Mouse (Mus musculus) layer of hippocampus, postnatal 10 days (tissue): ENCODE measurements around the gene Gpatch11. TPM values are rescaled to one million over a fixed set of nuclear protein-coding genes. Genes with fewer than 3 reads are reported as not detected.

Experiments used
- DNase-seq, 2 experiments: peaks; one replicate each; pipeline ENCODE4 v3.0.0; 2021; ENCODE audit warnings: low spot score in 2 of 2
- total RNA-seq, 2 experiments: library from RNA; stranded (reverse); gene quantifications; 2 replicates each; pipeline ENCODE4 v1.2.3; 2021

The Gpatch11 gene
- total RNA-seq, 2 experiments from 2014 or later = 26.1 to 41.8 TPM

GRCm38 (mm10) chr17:78891020-78891419 lies 55.7 kb downstream of the Gpatch11 start:
- no peak for DNase-seq

GRCm38 (mm10) chr17:78894991-78895390 lies 59.6 kb downstream of the Gpatch11 start:
- no peak for DNase-seq

GRCm38 (mm10) chr17:78895394-78895793 lies 60.0 kb downstream of the Gpatch11 start:
- peak; percentile 43 to 48 for DNase-seq

Other genes starting within 250 kb of the Gpatch11 start
- gene Strn, start 98.4 kb upstream of the Gpatch11 start, total RNA-seq = 10 to 100 TPM; 66.7 to 67.1 TPM
- 10 to 100 TPM; 49.7 to 54.6 TPM for gene Heatr5b, start 203 bp upstream of the Gpatch11 start, total RNA-seq
- 10 to 100 TPM in 1 of 2 experiments, 1 to 10 TPM in 1; 6.2 to 11.1 TPM for gene Eif2ak2, start 47.0 kb downstream of the Gpatch11 start, total RNA-seq
- gene Sult6b1, start 71.4 kb downstream of the Gpatch11 start, total RNA-seq = not detected
- 10 to 100 TPM; 27.7 to 33.4 TPM for gene Cebpzos, start 80.9 kb downstream of the Gpatch11 start, total RNA-seq
- 10 to 100 TPM; 33.6 to 33.8 TPM for gene Cebpz, start 101.5 kb downstream of the Gpatch11 start, total RNA-seq
- 10 to 100 TPM; 62.8 to 70.1 TPM for gene Ndufaf7, start 101.6 kb downstream of the Gpatch11 start, total RNA-seq
- gene Prkd3, start 185.2 kb downstream of the Gpatch11 start, total RNA-seq = 10 to 100 TPM; 17.2 to 18.8 TPM
- gene Qpct, start 216.3 kb downstream of the Gpatch11 start, total RNA-seq = 10 to 100 TPM; 18.6 to 20.5 TPM